Mouse (Mus musculus) ovary, adult 18-20 months (tissue): ENCODE measurements around the gene Slc17a5.

Experiments
- DNase-seq: peaks from one replicate; pipeline ENCODE4 v3.0.0; 2022; ENCODE audit warnings: low spot score, mixed read lengths

The Slc17a5 gene

GRCm38 (mm10) chr9:78559479-78559878 is 28.4 kb downstream of the Slc17a5 start:
- DNase-seq = no peak

DNA sequence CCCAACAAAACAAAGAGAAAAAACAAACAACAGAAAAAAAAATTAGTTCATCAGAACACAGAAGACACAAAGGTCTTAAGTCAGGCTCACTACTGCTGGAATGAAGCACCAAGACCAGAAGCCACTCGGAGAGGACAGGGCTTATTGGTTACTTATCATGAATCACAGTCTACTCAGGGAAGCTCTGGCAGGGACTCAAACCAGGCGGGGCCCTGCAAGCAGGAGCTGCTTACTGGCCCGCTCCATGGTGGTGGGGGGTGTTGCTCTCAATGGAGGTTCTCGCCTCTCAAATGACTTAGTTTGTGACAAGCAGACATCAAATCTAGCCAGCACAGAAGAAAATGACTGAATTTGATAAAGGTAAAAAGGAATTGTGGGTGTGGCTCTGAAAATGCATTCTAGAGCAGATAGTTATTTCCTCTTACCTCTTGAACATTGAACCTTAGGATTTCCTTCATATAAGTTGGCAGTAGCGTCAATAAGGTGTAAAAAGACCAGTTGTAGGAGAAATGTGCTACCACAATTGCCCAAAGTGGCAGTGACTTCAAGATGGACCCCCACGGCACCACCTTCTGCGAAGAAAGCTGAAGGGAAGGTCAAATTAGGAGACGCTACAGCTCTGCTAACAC is 29.1 kb downstream of the Slc17a5 start:
- DNase-seq = no peak

DNA sequence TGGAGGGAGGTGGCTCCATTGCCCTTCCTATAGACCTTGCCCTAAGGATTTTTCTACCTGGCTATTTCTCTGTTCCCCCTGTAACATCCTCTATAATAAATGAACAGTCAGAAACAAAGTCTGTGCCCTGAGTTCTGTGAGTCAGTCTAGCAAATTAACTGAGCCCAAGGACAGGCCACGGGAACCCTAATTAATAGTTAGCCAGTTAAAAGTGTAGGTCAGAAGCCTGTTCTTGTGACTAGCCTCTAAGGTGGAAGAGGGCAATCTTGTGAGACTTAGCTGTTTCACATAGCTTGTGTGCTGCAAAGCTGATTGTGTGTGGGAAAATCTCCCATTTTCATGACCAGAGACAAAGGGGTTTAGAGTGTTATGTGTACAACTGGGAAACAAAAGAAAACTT is 30.8 kb downstream of the Slc17a5 start:
- no peak for DNase-seq

DNA sequence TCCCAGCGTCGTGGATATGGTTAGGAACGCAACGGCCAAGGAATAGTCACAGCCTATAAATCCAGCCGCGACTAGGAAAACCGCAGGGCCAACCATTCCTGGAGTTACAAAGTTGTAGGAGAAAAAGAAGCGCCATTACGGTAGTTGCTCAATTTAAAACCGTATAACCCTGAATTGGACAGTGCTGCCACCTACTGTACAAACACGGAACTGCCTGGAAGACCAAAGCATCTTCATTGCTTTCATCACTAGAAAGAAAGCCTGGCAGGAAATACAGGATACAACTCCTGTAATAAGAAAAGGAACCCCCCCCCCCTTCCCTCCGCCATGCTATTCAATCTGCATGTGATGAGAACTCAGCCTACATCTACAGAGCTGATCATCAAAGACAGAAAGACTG is 34.9 kb downstream of the Slc17a5 start:
- peak; percentile 31 for DNase-seq

DNA sequence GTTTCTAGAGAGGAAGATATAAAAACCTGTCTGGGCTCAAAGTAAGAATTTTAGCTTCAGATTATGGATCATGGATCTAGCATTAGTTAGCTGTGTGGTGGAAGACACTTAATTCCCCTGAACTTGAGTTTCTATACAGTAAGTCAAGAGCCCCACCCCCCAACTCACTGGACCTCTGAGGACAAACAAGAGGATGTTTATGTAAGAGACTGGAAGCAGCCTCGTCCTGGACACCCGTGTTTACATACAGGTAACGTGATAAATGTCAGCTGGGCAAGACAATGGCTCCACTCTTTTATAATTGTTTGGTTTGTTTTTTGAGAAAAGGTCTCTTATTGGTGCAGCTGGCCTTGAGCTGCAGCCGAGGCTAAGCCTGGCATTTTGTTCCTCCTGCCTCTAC is 36.1 kb downstream of the Slc17a5 start:
- DNase-seq = no peak

DNA sequence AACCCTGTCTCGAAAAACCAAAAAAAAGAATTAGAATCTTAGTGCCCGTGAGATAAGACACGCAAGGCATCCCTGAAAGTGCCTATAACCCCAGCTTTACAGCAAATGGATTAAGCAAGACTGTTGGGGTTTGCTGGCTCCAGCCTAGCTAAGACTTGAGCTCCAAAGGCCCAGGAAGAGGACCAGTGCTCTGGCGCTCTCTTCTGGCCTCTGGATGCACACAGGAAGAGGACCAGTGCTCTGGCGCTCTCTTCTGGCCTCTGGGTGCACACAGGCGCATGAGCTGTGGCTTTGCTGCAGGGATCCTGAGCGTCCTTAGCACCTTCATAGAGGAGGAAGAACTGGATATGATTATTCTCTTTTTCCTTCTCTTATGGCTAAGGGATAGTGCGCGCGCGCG is 40.1 kb downstream of the Slc17a5 start:
- no peak for DNase-seq

DNA sequence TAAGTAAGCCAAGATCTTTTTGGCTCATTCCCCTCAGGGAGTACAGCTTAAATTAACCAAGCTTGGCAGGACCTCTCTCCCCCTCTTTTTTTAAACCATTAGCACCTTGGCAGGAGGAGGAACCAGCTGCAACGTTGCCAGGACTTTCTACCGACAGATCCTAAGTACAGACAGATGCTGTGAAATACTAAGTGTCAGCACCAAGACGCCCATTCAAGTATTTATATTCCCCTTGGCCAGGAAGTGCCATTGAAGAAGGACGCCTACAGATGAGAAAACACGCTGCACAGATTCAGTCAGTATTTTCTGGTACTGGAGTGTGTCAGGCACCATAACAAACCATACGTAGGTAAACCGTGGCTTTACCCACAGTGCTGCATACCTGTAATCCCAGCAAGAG is 40.9 kb downstream of the Slc17a5 start:
- no peak for DNase-seq

GRCm38 (mm10) chr9:78541758-78542157 is 46.1 kb downstream of the Slc17a5 start:
- no peak for DNase-seq

GRCm38 (mm10) chr9:78538421-78538820 is 49.4 kb downstream of the Slc17a5 start:
- no peak for DNase-seq

GRCm38 (mm10) chr9:78537154-78537873 is 50.5 kb downstream of the Slc17a5 start:
- no peak for DNase-seq

GRCm38 (mm10) chr9:78534606-78535005 is 53.2 kb downstream of the Slc17a5 start:
- DNase-seq = no peak

DNA sequence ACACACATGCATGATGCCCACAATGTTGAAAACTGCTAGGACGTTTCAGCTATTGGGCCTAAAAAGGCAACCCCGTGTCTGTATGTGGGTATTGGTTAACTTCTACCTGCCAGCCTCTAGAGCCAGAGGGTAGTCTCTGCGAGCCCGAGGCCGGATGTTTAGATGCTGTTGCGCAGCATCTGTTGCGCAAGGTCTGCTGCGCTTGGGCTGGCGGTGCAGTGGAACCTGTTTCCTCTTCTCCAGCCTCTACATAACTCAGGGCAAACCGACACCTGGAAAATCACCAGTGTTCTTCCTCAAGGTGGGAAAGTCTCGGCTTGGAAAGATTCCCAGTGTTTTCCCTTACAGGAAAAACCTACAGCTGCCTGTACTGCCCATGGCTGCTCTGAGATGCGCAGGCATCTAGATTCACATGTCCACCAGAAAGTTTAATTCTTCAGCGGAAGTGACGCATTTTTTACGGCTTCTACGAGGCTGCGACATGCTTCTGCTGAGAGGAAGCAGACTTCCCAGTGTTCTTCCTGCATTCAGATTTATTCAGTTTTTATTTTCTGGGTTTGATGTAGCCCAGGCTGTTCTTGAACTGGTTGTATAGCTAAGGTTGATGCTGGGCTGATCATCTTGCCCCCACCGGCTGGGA is 54.4 kb downstream of the Slc17a5 start:
- no peak for DNase-seq

DNA sequence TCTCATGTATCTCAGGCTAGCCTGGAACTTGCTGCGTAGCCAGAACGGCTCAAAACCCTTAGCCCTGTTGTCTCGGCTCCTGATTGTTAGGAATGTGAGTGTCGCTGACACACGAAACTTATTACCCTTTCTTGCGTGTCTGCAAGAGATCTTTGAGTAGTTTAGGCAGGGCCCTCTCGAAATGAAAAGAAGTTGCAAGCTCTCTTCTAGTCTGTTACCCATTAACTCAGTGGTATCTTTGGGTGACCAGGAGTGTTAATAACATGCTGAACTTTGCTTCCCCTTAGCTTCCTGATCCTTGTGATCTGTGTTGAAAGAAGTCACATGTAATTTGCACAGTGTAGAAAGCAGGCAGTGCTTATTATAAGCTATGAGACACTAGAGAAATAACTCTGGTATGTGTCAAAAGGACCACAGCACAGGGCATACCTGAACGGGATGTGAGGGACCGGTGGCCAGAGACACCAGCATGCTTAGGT is 55.5 kb downstream of the Slc17a5 start:
- DNase-seq = no peak

DNA sequence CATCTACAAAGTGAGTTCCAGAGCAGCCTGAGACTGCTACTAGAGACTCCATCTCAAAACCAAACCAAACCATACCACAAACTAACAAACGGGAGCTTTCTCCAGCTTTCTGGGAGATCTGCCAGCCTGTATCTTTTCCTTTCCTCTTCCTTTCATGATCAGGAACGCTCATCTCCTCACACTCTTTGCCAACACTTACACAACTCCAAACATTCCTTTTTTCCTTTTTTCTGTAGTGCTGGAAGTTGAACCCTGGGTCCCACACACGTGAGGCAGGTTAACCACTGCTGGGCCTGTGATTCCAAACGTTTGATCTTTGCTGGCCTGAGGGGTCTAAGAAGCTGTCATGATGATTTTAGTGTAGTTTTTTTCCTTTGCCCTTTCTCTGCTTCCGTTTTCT is 56.0 kb downstream of the Slc17a5 start:
- DNase-seq = no peak

- no peak for DNase-seq
Observed at GRCm38 (mm10) chr9:78527767-78528381, 60.0 kb downstream of the Slc17a5 start.

GRCm38 (mm10) chr9:78527301-78527761 is 60.5 kb downstream of the Slc17a5 start:
- DNase-seq = peak; percentile 65

GRCm38 (mm10) chr9:78526206-78526605 is 61.6 kb downstream of the Slc17a5 start:
- no peak for DNase-seq

DNA sequence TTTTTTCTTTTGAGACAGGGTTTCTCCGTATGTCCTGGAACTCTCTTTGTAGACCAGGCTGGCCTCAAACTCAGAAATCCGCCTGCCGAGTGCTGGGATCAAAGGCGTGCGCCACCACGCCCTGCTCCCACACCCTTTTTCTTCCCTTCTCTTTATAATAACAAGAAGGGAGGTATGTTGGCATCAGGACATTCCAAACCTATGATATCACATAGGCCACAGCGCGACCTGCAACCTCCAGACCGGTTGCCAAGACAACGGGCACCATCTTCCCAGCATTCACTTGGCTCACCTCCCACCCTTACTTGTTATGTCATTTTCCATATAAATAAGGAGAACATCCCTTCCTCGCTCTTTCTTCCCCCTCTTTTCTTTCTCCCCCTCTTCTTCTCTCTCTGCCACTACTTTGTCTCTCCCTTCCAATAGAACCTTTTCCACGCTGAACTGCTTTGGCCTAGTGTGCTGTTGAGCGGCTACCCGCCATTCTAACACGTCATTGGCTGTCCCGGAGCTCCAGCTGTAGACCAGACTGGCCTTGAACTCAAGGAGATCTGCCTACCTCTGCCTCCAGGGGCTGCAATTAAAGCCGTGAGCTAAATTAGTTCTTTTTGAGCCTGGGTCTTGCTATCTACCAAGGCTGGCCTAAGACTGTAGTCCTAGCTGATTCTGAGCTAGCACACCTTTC is 62.2 kb downstream of the Slc17a5 start:
- DNase-seq = no peak

DNA sequence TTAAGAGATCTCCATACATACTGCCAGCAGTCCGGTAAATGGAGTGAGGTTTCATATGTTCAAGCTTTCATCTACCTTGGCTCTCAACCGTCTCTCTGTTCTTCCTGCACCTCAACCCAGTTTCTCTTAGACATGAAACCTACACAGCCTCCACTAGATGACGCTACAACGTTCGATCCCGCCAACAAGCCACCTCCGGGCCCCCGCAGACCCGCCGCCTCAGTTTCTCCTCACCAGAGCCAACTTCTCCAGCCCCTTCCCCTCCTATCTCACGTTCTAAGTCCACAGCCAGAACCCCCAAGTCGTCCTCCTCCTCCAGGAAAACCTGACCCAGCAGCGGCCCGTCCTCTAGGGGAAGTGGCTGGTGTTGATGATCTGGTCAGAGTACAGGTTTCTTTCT is 66.2 kb downstream of the Slc17a5 start:
- no peak for DNase-seq

DNA sequence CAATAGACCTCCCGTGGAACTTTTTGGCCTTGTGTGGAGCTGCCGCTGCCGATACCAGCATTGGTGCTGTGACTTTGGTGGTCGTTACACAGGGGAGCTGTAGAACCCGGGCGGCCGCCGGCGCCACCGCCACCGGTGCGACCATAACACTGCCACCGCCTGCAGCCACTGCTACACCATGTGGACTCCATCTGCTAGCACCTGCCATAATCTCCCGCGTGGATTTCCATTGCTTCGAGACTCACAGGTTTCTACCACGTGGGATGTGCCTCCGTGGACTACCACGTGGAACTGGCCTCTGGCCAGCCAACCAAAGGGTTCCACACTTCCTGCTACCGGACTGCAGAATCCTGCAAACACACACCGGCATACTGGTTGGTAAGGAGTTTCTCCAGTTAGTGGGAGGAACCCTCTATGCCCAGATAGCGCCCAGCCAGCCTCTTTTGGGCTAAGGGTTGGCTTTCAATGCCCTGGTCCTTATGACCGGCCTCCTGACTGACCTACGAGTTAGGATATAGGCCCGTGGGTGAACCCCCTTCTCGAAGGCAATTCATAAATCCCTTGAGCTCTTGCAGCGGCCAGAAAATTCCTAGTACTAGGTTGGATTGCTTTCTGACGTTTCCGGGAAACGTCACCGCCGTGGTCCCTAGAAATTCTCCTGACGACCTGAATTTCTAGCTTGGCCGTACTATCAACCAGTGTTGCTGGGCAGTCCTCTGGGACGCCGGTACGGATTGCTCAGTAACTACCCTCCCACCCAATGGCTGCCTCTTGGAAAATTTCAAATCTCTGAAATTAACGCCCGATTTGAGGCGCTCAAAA is 66.8 kb downstream of the Slc17a5 start:
- peak; percentile 40 for DNase-seq

DNA sequence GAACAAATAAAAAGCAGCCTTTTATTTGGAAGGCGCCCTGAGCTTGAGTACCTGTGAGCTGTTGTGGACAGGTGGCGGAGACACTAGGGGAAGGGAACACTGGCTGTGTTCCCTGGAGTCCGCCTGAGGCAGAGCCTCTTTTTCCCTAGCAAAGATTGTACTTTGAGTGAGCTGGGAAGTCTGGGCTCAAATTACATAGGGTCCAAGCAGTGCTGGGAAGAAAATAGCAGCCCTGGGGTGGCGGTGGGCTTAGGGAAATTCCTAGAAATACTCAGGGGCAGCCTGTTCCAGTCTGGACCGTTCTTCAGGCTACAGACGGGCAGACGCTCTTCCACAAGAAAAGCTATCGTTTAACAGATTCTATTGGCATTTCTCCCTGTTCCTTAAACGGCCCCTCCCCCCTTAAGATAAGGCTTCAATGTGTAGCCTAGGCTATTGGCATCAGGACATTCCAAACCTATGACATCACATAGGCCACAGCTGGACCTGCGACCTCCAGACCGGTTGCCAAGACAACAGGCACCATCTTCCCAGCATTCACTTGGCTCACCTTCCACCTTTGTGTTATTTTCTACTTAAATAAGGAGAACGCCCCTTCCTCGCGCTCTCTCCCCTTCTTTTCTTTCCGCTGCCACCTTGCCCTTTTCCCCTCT is 67.6 kb downstream of the Slc17a5 start:
- DNase-seq = peak; percentile 52
